Mouse (Mus musculus) cerebellum, postnatal 36 days (tissue): ENCODE data around the gene Astn1.

Experiments
- DNase-seq, 2 experiments: peaks; one replicate each; pipeline ENCODE4 v3.0.0; 2021 to 2022; ENCODE audit warnings: mixed read lengths in 2 of 2

Astn1 gene

DNA sequence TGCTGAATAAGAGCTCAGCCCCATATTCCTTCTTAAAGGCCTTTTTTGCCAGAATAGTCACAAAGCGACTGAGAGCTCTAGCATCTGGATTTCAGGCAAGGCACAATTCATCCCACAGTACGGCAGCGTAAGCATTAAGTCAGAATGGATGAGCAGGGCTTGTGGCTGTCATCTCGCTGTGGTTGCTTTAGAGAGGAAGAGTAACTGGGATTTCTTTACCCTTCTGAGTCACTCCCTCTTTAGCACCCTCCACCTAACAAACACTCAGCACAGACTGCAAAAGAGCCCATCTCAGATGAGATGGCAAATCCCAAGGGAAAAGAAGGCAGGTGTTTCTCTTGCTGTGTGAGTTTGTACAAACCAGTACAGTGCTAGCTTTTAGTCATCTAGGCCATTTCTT lies 183.0 kb downstream of the Astn1 start:
- no peak for DNase-seq

DNA sequence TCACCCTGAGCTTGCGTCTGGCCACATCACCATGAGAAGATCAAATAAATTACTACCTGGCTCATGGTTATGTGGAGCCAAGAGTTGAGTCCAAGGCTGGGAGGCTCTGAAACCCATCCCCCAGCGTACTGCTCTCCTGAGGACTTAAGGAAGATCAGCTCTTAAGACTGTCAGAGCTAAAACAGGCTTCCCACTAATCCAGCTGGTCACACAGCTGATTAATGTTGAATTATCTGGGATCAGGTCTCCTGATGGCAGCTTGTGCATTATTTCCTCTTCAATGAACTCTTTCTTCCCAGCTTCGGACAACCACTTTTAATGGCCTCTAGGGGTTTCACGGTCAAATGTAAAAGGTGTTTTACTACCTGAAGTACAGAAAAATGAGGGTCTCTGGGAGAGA lies 184.4 kb downstream of the Astn1 start:
- DNase-seq = no peak

DNA sequence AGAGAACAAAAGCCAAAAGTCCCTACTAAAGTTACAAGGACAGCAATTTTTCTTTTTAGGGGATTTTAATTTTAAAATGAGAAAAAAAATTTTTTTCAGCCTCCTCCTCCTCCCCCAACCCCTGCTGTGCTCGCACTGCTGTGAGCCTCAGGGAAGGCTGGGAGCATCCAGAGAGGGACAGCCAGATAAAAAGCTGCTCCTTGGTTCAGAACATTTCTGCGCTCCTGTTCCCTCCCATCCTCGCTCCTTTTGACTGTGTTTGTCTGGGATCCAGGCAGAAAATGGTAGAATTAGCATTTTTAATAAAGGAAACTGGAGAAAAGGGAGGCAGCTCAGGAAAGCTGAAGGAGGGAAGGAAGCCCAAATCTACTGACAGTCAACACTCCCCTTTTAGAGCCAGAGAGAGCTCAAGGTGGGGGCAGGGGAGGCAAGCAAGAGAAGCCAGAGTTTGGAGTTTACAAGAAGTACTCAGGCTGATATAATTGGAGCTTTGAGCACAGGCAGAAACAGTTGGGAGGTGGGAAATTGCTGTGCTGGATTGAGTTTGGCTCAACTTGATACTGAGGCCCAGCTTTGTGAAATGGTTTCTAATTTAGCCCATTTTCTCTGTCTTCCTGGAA lies 185.6 kb downstream of the Astn1 start:
- DNase-seq = no peak

DNA sequence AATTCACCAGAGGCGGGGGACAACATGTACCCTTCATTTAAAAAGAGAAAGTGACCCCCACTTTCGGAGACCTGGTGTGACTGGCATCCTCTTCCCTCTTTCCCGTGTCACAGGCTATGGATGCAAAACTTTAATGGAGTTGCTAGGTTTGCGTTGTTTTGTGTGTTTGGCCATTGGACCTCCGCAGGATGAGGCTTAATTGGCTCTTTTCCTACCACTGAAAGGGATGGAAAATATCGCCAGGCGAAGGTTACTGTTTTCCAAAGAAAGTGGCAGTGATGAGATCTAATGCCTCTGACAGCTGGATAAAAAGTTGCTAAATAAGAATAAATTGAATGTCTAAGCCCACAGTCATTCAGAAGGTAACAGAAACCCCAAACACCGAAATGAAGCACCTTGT lies 186.2 kb downstream of the Astn1 start:
- no peak for DNase-seq

DNA sequence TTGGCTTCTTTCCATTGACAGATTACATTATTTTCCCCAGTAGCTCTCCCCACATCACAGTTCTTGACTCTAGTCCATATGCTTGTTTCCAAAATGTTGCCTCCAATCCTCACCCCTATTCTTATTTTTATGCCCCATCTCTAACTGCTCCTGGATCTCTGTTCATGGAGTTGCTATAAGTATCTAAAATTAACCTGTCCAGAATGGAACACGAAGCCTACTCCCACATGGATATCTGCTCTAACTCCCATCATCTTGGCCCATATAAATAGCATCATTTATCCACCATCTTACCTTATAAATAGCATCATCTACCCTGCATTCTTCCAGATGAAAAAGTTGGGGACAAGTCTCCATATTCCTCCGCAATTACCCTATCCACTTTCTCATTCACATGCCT lies 187.5 kb downstream of the Astn1 start:
- no peak for DNase-seq

DNA sequence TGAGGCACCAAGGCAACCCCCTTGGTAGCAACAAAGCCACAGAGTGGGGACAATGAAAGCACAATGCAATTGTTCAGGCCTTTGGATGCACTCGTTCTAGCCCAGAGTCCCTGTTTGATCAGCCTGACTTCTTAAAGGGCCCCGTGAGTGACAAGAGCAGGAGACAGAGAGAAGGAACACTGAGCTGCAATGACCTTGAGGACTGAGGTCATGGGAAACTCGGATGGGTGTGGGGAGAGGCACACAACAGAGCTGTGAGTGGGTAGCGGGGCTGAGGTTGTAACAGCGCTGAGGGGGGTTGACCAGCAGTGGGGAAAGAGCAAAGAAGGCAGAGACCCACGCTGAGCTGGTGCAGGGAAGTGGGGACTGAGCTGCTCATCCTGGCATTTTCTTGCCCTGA lies 189.9 kb downstream of the Astn1 start:
- DNase-seq = no peak

DNA sequence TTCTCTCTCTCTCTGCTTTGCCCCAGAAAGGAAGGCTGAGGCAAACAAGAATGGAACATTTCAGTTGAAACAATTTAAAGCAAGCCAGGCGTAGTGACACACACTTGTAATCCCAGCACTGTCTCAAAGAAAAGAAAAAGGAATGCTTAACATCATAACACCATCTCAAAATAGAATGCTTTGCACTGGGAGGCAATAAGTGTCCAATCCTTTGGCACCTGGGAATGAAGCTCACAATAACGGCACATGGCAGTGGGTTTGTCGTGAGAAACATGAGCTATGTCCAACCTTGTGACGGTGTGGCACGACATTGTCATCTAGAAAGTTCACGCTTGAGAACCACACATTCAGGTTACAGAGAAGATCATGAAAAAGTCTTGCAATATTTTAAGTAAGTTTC lies 191.3 kb downstream of the Astn1 start:
- DNase-seq = no peak

DNA sequence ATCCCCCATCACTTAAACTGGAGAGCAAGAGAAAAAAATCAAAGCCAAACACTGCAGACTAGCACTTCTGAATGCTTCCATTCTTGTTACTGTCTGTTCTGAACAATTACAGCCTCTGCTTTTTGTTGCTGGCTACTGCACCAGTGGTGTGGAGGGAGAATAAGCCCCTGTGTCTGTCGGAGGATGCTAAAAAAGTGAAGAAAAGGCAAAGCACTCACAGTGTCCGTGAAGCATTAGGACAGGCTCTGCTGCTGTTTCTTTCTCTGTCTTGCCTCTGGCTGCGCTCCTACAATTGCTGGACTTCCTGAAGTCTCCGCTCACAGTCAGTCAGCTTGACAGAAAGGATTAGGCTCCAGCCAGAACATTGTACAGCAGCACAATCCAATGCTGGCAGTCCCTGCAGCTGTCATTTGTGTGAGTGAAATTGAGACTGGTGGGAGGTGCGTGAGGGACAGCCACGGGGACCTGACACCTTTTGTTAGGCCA lies 192.0 kb downstream of the Astn1 start:
- no peak for DNase-seq

DNA sequence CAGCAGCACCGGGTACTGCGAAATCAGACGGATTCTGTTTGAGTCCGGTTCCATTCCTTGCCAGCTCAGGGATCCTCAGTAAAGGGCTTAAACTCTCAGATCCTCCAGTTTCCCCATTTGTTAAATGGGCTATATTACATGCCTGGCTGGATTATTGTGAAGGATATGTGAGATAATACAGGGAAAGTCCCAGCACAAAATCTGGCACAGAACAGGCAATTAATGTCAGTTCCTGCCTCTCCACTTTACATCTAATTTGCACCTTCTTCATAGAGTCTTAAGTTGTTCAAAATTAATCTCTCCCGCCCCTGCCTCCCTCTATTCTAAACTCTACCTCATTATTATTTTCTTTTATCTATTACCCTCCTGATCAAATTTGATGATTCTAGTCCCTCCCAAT lies 211.1 kb downstream of the Astn1 start:
- DNase-seq = no peak

DNA sequence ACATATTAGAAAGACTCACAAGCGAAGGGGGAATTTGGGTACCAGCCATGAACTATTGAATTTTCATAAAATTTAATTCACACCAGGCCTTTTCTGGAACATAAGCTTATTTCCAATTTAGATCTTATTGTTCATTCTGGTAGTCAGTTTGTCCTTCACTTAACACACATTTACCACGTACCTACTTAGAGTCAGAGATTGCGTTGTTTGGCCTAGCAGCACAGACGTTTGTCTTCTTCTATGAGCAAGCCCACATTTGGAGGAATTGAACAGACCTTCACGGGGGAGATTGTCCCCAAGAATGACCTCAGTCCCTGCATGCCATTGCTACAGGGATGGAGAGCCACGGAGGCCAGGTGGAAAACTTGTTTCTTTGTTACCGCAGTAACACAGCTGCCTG lies 211.5 kb downstream of the Astn1 start:
- no peak for DNase-seq

DNA sequence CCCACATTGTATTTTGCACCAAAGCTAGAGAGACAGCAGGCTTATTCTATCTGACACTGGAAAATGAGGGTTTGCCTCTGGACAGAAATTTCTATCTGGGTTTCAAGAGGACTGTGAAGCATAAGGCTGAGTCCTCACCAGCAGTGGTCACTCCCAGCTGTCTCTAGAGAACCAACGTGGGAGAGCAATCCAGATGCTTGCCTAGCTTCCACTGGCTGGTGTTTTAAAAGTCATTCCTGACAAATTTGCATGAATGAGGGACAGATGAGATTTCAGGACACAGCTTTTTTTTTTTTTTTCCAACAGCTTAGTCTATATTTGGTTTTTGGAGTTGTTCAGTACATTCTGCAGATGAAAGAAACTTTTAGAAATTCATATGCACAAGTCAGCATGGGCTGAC lies 213.9 kb downstream of the Astn1 start:
- DNase-seq = no peak

DNA sequence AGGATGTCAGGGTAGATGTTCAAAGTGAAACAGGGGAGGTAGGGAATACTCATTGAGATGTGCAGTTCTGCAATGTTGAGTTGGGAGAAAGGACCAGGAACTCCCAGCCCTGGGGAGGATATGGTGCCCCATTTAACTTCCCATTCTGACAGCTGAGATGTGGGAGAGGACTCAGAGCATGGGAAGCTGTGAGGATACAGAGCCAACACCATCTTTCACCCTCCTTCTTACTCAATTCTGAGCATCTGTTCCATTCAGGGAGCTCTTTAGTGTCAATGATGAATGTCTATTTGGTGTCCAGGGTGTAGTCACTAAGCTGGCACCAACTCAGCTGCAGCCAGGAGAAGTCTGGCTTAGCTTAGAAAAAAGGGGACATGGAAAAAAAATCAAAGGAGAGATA lies 219.7 kb downstream of the Astn1 start:
- no peak for DNase-seq

DNA sequence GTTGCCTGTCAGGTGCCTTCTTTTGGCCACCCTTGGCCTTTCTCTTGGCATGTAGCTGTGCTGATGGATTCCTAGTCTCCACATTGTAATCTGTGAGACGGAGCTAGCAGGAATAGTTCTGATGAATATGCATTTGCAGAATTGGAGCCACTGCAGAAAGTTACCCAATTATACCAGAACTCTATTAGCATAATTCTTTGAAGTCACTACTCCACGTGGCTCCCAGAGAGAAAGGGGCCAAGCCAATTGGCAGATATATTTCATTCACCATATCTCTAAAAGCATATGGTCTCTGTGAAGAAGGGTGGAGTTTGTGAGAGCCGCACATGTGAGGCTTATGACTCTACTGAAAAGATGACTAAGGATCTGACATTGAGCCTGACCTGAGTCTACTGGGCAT lies 226.8 kb downstream of the Astn1 start:
- DNase-seq = no peak

DNA sequence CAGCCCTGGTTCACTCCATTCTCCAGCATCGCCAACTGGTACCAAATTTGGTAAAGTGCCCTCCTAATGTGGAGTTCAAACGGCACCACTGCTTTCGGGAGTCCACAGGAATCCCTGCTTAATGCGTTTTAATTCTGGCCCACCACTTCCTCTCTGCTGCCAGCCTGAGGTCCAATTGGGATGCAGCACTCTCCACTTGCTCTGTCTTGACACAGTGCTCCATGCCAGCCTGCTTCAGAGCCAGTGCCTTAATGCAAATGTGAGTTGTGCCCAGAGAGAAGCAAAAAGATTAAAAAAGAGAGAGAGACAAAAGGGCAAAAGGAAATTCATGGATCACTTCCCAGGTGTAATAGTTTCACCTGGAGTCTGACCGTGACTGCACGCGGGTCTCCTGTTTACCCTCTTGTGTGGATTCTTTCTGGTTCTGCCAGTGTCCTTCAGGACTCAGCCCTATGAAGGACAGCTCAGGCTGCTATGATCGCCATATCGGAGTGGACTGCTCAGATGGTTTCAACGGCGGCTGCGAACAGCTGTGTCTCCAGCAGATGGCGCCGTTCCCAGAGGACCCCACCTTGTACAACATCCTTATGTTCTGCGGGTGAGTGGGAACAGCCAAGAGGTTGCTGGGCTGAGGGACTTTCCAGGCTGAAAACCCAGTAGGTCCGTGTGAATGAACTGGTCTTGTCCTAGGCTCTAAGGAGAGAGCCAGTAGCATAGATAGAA lies 234.8 kb downstream of the Astn1 start:
- peak; percentile 21 to 27 for DNase-seq

DNA sequence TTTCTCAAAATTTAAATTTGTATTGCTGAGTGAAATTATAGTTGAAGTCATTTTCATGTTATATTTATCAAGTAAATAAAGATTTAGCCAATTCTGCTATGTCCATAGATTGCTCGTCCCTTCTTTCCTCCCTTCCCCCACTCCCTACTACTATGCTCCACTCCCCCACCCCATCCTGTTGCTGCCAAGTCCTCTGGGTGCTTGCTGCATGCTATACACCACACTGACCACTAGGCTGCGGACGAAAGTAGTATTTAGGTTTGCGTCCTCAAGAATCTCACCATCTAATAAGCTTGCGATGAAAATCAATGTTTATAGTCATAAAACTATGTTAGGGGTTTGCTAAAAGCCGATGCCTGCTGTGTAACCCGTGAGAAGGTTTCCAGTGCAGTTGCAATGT lies 235.9 kb downstream of the Astn1 start:
- no peak for DNase-seq

DNA sequence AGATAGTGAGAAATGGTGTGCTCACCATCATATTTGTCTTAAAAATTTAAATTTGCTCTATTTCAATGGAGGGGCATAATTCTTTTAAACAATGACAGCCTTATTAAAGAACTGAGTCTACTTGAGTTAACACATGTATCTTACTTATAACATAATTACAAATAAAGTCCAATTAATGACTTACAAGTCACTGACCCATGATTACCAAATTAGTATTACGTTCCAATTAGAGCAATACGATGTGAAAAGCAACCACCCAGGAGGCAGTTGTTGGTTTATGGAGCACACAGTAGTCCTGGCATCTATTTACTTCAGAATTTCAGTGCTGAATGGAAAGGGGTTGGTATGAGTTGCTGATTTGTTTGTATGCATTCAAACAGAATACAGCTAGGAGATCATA lies 237.4 kb downstream of the Astn1 start:
- no peak for DNase-seq

DNA sequence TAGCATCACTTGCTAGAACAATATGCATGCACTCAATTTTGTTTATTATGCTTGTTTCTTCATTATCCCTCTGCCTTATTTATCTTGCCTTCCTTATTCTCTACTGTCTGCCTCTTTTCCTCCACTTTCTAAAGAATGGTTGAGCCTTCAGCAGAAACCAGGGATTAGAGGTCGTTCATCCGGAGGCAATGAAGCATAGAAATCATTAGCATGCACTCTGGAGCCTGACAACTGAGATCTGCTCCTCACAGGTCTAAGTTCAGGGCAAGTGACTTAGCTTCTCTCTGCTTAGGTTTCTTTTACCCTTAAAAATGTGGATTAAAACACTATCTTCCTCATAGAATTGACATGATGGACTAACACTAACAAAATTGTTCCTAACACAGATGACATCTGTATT lies 241.0 kb downstream of the Astn1 start:
- no peak for DNase-seq

DNA sequence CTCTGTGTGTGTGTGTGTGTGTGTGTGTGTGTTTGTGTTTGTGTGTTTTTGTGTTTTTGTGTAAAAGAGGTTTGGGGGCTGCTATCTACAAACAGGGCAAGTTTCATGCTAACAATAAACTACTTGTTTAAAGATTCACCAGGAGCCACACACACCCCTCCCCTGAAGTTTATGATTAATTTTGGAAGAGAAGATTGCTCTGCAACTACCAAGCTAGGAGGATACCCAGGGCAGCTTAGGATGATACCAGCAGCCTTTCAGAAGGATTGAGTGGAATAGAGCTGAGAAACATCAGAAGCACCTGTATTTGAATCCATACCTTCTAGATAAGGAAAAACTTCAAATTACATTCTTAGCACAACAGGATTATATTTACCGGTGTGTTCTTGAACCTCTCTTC lies 242.1 kb downstream of the Astn1 start:
- DNase-seq = no peak

DNA sequence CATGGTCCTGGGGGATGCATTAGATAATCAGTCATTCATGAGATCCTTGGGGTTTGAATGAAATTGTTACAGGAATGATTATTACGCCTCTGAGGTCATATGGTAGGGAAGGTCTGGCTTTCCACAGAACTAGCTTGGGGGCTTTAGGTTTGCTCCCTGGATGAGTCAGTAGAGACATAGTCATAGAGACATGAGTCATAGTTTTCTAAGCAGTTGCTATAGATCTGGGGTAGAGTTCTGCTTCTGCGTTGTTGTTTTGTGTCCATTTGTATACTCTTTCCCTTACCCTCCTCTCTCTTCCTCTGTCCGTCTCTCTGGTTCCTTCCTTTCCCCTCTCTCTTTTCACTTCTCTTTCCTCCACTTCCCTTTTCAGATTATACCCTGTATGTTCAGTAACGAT lies 243.5 kb downstream of the Astn1 start:
- no peak for DNase-seq

DNA sequence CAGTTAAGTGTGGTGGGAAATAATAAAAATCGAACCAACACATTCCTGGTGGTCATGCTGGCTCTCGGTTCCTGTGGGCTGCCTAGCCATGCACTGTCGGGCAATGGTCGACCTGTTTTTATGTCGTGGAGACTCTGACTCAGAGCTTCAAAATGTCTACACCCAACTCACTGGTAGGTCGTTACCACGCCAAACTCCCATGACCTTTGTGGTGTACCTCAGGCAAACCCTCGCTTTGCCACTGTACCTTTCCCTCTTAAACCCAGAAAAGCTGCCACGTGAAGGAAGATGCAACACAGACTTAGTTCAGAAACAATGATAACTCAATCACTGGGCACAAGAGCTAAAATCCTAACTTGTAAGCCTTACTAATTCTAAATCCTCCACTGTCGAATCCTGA lies 244.3 kb downstream of the Astn1 start:
- no peak for DNase-seq

DNA sequence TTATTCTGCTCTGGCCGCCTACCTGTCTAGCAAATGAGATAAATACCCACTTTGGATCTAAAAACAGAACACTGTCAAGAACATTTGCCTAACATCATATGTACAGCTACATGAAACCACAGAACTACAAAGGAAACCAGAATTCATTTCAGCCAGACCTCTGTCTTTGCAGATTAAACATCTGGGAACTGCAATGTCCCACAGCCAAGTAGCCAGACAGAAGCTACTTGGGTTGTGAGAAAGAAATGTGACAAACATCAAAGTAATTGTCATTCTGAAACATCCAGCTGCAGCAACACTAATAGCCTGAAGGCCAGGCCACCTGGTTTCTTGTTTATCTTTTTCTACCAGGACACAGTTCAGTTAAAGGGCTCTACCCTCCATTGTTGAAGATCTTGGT lies 245.1 kb downstream of the Astn1 start:
- DNase-seq = no peak

DNA sequence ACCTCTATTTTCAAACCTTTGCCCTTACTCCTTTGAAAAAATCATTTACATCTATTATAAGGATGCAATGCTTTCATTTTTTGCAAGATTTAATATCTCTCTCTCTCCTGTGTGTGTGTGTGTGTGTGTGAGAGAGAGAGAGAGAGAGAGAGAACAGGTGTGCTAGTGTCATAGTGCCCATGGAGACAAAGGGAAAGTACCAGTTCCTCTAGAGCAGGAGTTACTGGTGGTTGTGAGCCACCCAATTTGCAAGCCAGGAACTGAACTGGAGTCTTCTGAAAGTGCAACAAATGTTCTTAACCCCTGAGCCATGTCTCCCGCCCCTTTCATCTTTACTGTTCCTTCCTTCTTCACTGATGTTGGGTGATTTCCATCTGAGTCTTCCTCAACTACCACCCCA lies 253.1 kb downstream of the Astn1 start:
- DNase-seq = no peak

DNA sequence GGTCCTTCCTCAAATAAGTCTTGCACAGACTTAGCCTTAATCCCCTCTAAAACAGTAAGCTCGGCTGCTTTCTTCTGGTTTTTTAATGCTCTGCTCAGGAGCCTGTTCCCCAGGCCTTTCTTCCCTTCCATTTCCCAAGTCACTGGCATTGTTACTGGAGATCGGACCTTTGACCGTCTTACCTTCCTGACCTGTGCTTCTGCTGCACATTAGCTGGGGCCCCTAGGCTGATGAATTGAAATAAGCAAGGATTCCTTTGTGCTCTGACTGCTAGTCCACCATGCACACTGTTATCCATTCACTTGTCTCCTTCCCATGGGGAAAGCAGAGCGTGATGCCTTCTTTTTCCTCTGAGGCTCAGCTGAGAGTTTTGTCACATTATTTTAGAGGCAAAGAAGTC lies 255.9 kb downstream of the Astn1 start:
- no peak for DNase-seq

DNA sequence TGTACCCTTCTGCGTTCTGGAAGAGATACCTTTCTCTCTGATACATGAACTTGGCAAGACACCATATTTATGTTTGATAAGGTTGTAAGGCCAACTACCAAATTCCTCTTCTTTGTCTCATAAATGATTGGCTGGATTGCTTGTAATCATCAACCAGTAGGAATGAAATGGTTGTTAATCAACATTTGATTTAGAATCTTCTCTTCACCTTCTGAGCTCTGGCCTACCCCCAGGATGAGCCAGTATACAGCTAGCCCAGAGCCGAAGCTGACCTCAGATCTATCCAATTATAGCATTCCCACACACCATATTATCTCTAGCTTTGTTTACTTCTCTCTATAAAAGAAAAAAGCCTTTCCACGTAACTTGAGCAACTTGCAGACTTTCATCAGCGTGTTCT lies 270.9 kb downstream of the Astn1 start:
- no peak for DNase-seq

DNA sequence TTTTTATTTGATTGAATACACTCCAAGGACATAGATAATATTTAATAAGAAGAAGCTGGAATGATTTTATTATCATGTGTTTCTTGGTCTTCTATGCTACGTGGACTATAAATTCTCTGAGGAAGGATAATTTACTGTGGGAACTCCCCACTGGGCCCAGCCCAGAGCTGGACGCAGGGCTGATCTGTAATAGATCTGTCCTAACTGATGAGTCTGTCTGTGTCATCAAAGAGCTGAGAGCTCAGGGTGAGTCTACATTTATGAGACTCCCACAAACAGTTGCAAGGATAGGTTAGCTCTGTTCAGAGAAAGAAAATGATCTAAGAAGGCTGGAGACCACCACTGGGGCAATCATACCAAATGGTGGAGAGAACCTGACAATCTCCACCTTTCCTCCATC lies 271.4 kb downstream of the Astn1 start:
- no peak for DNase-seq
